Mouse (Mus musculus) left cerebral cortex, postnatal 4 days (tissue): ENCODE results near the gene Clec11a. TPM values are rescaled to one million over a fixed set of nuclear protein-coding genes. Genes with fewer than 3 reads are reported as not detected.

ENCODE experiments used
- total RNA-seq, 2 experiments: library from RNA; stranded (reverse); gene quantifications; 2 replicates each; pipeline ENCODE4 v1.2.3; 2021

The Clec11a gene
- total RNA-seq, 2 experiments from 2014 or later, result 2.5 to 2.8 TPM

Other genes with a start within 250 kb of the Clec11a start
- gene Klk1b21, start 204.6 kb downstream of the Clec11a start, total RNA-seq, result not detected
- not detected for gene Klk1b22, start 194.2 kb downstream of the Clec11a start, total RNA-seq
- not detected for gene Klk1b16, start 170.1 kb downstream of the Clec11a start, total RNA-seq
- not detected for gene Klk1b24, start 118.7 kb downstream of the Clec11a start, total RNA-seq
- not detected for gene Klk1b3, start 108.7 kb downstream of the Clec11a start, total RNA-seq
- gene Klk1b4, start 99.5 kb downstream of the Clec11a start, total RNA-seq, result not detected
- gene Klk1b5, start 91.0 kb downstream of the Clec11a start, total RNA-seq, result not detected
- not detected for gene Klk1, start 81.5 kb downstream of the Clec11a start, total RNA-seq
- not detected for gene Gm36864, start 70.7 kb downstream of the Clec11a start, total RNA-seq
- under 1 TPM; 0.64 to 0.82 TPM for gene 1700028J19Rik, start 60.2 kb downstream of the Clec11a start, total RNA-seq
- gene 2410002F23Rik, start 60.2 kb downstream of the Clec11a start, total RNA-seq, result 100 to 1,000 TPM; 169 to 191 TPM
- gene Acp4, start 49.5 kb downstream of the Clec11a start, total RNA-seq, result not detected
- gene Gm15517, start 45.5 kb downstream of the Clec11a start, total RNA-seq, result not detected
- 100 to 1,000 TPM; 299 to 336 TPM for gene Shank1, start 3.4 kb upstream of the Clec11a start, total RNA-seq
- gene Syt3, start 77.2 kb upstream of the Clec11a start, total RNA-seq, result 10 to 100 TPM; 45.1 to 52.4 TPM
- 1 to 10 TPM; 1.3 to 2.4 TPM for gene 1700008O03Rik, start 78.9 kb upstream of the Clec11a start, total RNA-seq
- gene Lrrc4b, start 122.1 kb upstream of the Clec11a start, total RNA-seq, result 100 to 1,000 TPM; 357 to 379 TPM
- 10 to 100 TPM; 20.5 to 24.5 TPM for gene Aspdh, start 158.5 kb upstream of the Clec11a start, total RNA-seq
- gene Josd2, start 161.1 kb upstream of the Clec11a start, total RNA-seq, result 10 to 100 TPM; 31.9 to 32.6 TPM
- gene Emc10, start 189.6 kb upstream of the Clec11a start, total RNA-seq, result 100 to 1,000 TPM; 146 to 150 TPM
- 10 to 100 TPM; 23.8 to 27.3 TPM for gene Fam71e1, start 189.7 kb upstream of the Clec11a start, total RNA-seq
- gene Mybpc2, start 217.8 kb upstream of the Clec11a start, total RNA-seq, result under 1 TPM in 1 of 2 experiments, not detected in 1; 0.10 TPM
- under 1 TPM in 1 of 2 experiments, not detected in 1; 0.20 TPM for gene Spib, start 225.2 kb upstream of the Clec11a start, total RNA-seq
- 10 to 100 TPM; 13.6 to 14.4 TPM for gene Pold1, start 241.9 kb upstream of the Clec11a start, total RNA-seq
- 10 to 100 TPM; 44.4 to 55.0 TPM for gene Nr1h2, start 247.0 kb upstream of the Clec11a start, total RNA-seq